Mouse (Mus musculus): ENCODE data around the gene Emc6. TPM values are rescaled to one million over a fixed set of nuclear protein-coding genes. Genes with fewer than 3 reads are reported as not detected.

The Emc6 gene
- polyA plus RNA-seq, 1 experiment = 33.1 TPM

- no peak overlapping the region for H3K4me3 ChIP-seq (ENCODE audit: control insufficient read depth, low read depth, low read length)
- H3K36me3 ChIP-seq (ENCODE audit: control insufficient read depth, insufficient read depth, low read length) = no peaks in the 10 kb centered on the region; the same call in 1 of the 2 replicates
- no peaks in the 10 kb centered on the region for H3K27me3 ChIP-seq (ENCODE audit: control insufficient read depth, insufficient read depth, low read length)
- no peak overlapping the region for H3K27ac ChIP-seq (ENCODE audit: control insufficient read depth, insufficient read depth, low read depth, low read length)
- no peak for TF ChIP-seq POLR2A (IDR thresholded peaks at IDR 0.05; ENCODE audit: control insufficient read depth, low read depth, low read length)
- TF ChIP-seq CTCF (IDR thresholded peaks at IDR 0.05; ENCODE audit: control insufficient read depth, insufficient read depth, insufficient replicate concordance, low read depth, low read length) = no peak
- H3K4me1 ChIP-seq (ENCODE audit: control insufficient read depth, insufficient read depth, low read length) = no peaks in the 10 kb centered on the region
Measured at GRCm38 (mm10) chr11:73144261-73144681, 32.6 kb downstream of the Emc6 start.

GRCm38 (mm10) chr11:73137591-73138501, 39.0 kb downstream of the Emc6 start, which contains the start of gene Haspin:
Haspin (minus strand) TSS chr11:73138294.
- Histone ChIP-seq H3K36me3 (ENCODE audit: control insufficient read depth, insufficient read depth, low read length) (peaks cover 5% of the 10 kb centered on the region), H3K27ac (ENCODE audit: control insufficient read depth, insufficient read depth, low read depth, low read length) (peak within 1 kb of the TSS; percentile 82), H3K4me1 (ENCODE audit: control insufficient read depth, insufficient read depth, low read length) (peaks cover 8% of the 10 kb centered on the region), H3K4me3 (ENCODE audit: control insufficient read depth, low read depth, low read length) (peak within 1 kb of the TSS; percentile 95), H3K27me3 (ENCODE audit: control insufficient read depth, insufficient read depth, low read length) (no peaks in the 10 kb centered on the region)
- TF ChIP-seq POLR2A (IDR thresholded peaks at IDR 0.05; ENCODE audit: control insufficient read depth, low read depth, low read length) = peak; percentile 77
- peak; percentile 86 for TF ChIP-seq CTCF (IDR thresholded peaks at IDR 0.05; ENCODE audit: control insufficient read depth, insufficient read depth, insufficient replicate concordance, low read depth, low read length)

GRCm38 (mm10) chr11:73137116-73137515, 39.7 kb downstream of the Emc6 start:
- TF ChIP-seq CTCF (IDR thresholded peaks at IDR 0.05; ENCODE audit: control insufficient read depth, insufficient read depth, insufficient replicate concordance, low read depth, low read length) (no peak), POLR2A (IDR thresholded peaks at IDR 0.05; ENCODE audit: control insufficient read depth, low read depth, low read length) (no peak)
- peaks cover 5% of the 10 kb centered on the region for H3K36me3 ChIP-seq (ENCODE audit: control insufficient read depth, insufficient read depth, low read length)
- H3K27me3 ChIP-seq (ENCODE audit: control insufficient read depth, insufficient read depth, low read length) = no peaks in the 10 kb centered on the region
- peak overlapping the region; percentile 82; the same call in 1 of the 2 replicates for H3K27ac ChIP-seq (ENCODE audit: control insufficient read depth, insufficient read depth, low read depth, low read length)
- peaks cover 8% of the 10 kb centered on the region for H3K4me1 ChIP-seq (ENCODE audit: control insufficient read depth, insufficient read depth, low read length)
- peak overlapping the region; percentile 95 for H3K4me3 ChIP-seq (ENCODE audit: control insufficient read depth, low read depth, low read length)

- Histone ChIP-seq H3K4me3 (ENCODE audit: control insufficient read depth, low read depth, low read length) (peak overlapping the region; percentile 95), H3K4me1 (ENCODE audit: control insufficient read depth, insufficient read depth, low read length) (peaks cover 8% of the 10 kb centered on the region), H3K27ac (ENCODE audit: control insufficient read depth, insufficient read depth, low read depth, low read length) (no peak overlapping the region), H3K27me3 (ENCODE audit: control insufficient read depth, insufficient read depth, low read length) (no peaks in the 10 kb centered on the region), H3K36me3 (ENCODE audit: control insufficient read depth, insufficient read depth, low read length) (peaks cover 5% of the 10 kb centered on the region)
- no peak for TF ChIP-seq CTCF (IDR thresholded peaks at IDR 0.05; ENCODE audit: control insufficient read depth, insufficient read depth, insufficient replicate concordance, low read depth, low read length)
- TF ChIP-seq POLR2A (IDR thresholded peaks at IDR 0.05; ENCODE audit: control insufficient read depth, low read depth, low read length) = no peak
Measured at GRCm38 (mm10) chr11:73136587-73136986, 40.2 kb downstream of the Emc6 start.

GRCm38 (mm10) chr11:73134222-73134621, 42.6 kb downstream of the Emc6 start:
- H3K27me3 ChIP-seq (ENCODE audit: control insufficient read depth, insufficient read depth, low read length) = no peaks in the 10 kb centered on the region
- TF ChIP-seq CTCF (IDR thresholded peaks at IDR 0.05; ENCODE audit: control insufficient read depth, insufficient read depth, insufficient replicate concordance, low read depth, low read length) (no peak), POLR2A (IDR thresholded peaks at IDR 0.05; ENCODE audit: control insufficient read depth, low read depth, low read length) (no peak)
- H3K4me3 ChIP-seq (ENCODE audit: control insufficient read depth, low read depth, low read length) = peak overlapping the region; percentile 44
- H3K4me1 ChIP-seq (ENCODE audit: control insufficient read depth, insufficient read depth, low read length) = peaks cover 8% of the 10 kb centered on the region
- H3K27ac ChIP-seq (ENCODE audit: control insufficient read depth, insufficient read depth, low read depth, low read length) = no peak overlapping the region
- H3K36me3 ChIP-seq (ENCODE audit: control insufficient read depth, insufficient read depth, low read length) = peaks cover 5% of the 10 kb centered on the region

- Histone ChIP-seq H3K4me1 (ENCODE audit: control insufficient read depth, insufficient read depth, low read length) (peaks cover 6% of the 10 kb centered on the region), H3K27me3 (ENCODE audit: control insufficient read depth, insufficient read depth, low read length) (no peaks in the 10 kb centered on the region), H3K4me3 (ENCODE audit: control insufficient read depth, low read depth, low read length) (no peak overlapping the region), H3K27ac (ENCODE audit: control insufficient read depth, insufficient read depth, low read depth, low read length) (no peak overlapping the region), H3K36me3 (ENCODE audit: control insufficient read depth, insufficient read depth, low read length) (peaks cover 5% of the 10 kb centered on the region)
- TF ChIP-seq CTCF (IDR thresholded peaks at IDR 0.05; ENCODE audit: control insufficient read depth, insufficient read depth, insufficient replicate concordance, low read depth, low read length) = no peak
- no peak for TF ChIP-seq POLR2A (IDR thresholded peaks at IDR 0.05; ENCODE audit: control insufficient read depth, low read depth, low read length)
Measured at GRCm38 (mm10) chr11:73132999-73133398, 43.8 kb downstream of the Emc6 start.

GRCm38 (mm10) chr11:73131020-73131419, 45.8 kb downstream of the Emc6 start:
- Histone ChIP-seq H3K36me3 (ENCODE audit: control insufficient read depth, insufficient read depth, low read length) (peaks cover 2% of the 10 kb centered on the region; the same call in 1 of the 2 replicates), H3K4me1 (ENCODE audit: control insufficient read depth, insufficient read depth, low read length) (no peaks in the 10 kb centered on the region), H3K4me3 (ENCODE audit: control insufficient read depth, low read depth, low read length) (no peak overlapping the region), H3K27ac (ENCODE audit: control insufficient read depth, insufficient read depth, low read depth, low read length) (no peak overlapping the region), H3K27me3 (ENCODE audit: control insufficient read depth, insufficient read depth, low read length) (no peaks in the 10 kb centered on the region)
- TF ChIP-seq CTCF (IDR thresholded peaks at IDR 0.05; ENCODE audit: control insufficient read depth, insufficient read depth, insufficient replicate concordance, low read depth, low read length) (peak; percentile 29; the same call in 1 of the 2 replicates), POLR2A (IDR thresholded peaks at IDR 0.05; ENCODE audit: control insufficient read depth, low read depth, low read length) (no peak)
